Mouse (Mus musculus) liver, postnatal 0 days (tissue): ENCODE data around the gene Bcl11b. TPM values are rescaled to one million over a fixed set of nuclear protein-coding genes. Genes with fewer than 3 reads are reported as not detected.

ENCODE experiments used
- ATAC-seq: fragments of 200-750 bp; cut with Nextera tagmentation; 2 replicates; pipeline ENCODE4 v1.8.0; 2017; ENCODE audit warnings: mild to moderate bottlenecking, moderate library complexity
- DNase-seq: peaks from one replicate; pipeline ENCODE4 v3.0.0-alpha.2; 2016
- H3K27ac ChIP-seq: fragments of 300-500 bp; sonication (generic); 2 replicates; pipeline ENCODE4 v1.5.1; 2014; ENCODE audit warnings: antibody characterized with exemption, moderate library complexity, mild to moderate bottlenecking, low read depth
- H3K27me3 ChIP-seq: fragments of 300-500 bp; sonication (generic); 2 replicates; pipeline ENCODE4 v1.6.1; 2014; ENCODE audit warnings: low read length, control low read depth, mixed read lengths; ENCODE audit not compliant: insufficient read depth
- H3K36me3 ChIP-seq: fragments of 300-500 bp; sonication (generic); replicated peaks from 2 replicates; pipeline ENCODE4 v1.6.1; 2014; ENCODE audit warnings: mild to moderate bottlenecking, control low read depth, low read length, moderate library complexity, mixed read lengths; ENCODE audit not compliant: insufficient read depth
- H3K4me1 ChIP-seq: fragments of 300-500 bp; sonication (generic); 2 replicates; pipeline ENCODE4 v1.6.1; 2014; ENCODE audit warnings: antibody characterized with exemption, mild to moderate bottlenecking, control low read depth; ENCODE audit not compliant: insufficient read depth
- H3K4me2 ChIP-seq: fragments of 300-500 bp; sonication (generic); 2 replicates; pipeline ENCODE4 v1.6.1; 2014; ENCODE audit warnings: low read depth, mild to moderate bottlenecking, low read length, moderate library complexity, mixed read lengths
- H3K4me3 ChIP-seq: fragments of 300-500 bp; sonication (generic); 2 replicates; pipeline ENCODE4 v1.5.1; 2014; ENCODE audit warnings: low read depth, low read length
- H3K9ac ChIP-seq: fragments of 300-500 bp; sonication (generic); replicated peaks from 2 replicates; pipeline ENCODE4 v1.6.1; 2014; ENCODE audit warnings: mild to moderate bottlenecking, moderate library complexity
- H3K9me3 ChIP-seq: fragments of 300-500 bp; sonication (generic); 2 replicates; pipeline ENCODE4 v1.6.1; 2016; ENCODE audit warnings: mild to moderate bottlenecking, control low read depth, low read length, mixed read lengths
- CTCF ChIP-seq: sonication (generic); IDR thresholded peaks from 2 replicates; pipeline ENCODE4 v1.5.1; 2016; ENCODE audit warnings: antibody characterized with exemption, low read depth
- EP300 ChIP-seq: IDR thresholded peaks from 2 replicates; pipeline ENCODE4 v1.6.1; 2016; ENCODE audit warnings: antibody characterized with exemption, low read depth, mild to moderate bottlenecking
- WGBS: fragments of 180-500 bp; shearing (Covaris S2); extraction: QIAGEN DNeasy Blood & Tissue Kit; methylation state at CpG from one replicate; pipeline ENCODE4 v1.1.7; 2014; ENCODE audit not compliant: insufficient replicate concordance; 5-methylcytosine and 5-hydroxymethylcytosine counted together
- polyA plus RNA-seq: library from polyadenylated mRNA; unstranded; fragments of >200 nt; fragmentation: Nextera tagmentation; extraction: Ambion mirVana; gene quantifications from 2 replicates; pipeline ENCODE4 v1.2.1, GENCODE M21; 2015

Gene Bcl11b
- polyA plus RNA-seq, 1 experiment from 2014 or later = not detected

DNA sequence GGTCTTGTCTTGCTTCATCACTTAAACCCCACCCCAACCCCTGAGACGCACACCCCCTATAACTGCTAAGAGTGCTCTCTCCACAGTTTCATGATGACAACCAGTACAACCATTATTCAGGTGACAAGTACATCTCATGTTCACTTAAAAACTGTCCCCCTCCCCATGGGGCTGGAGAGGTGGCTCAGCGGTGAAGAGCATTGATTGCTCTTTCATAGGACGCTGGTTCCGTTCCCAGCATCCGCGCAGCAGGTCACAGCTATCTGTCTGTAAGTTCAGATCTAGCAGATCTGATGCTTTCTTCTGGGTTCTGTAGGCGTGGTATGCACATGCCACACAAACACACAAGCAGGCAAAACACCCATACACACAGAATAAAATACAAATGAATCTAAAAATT lies 81.2 kb downstream of the Bcl11b start:
- DNase-seq = no peak
- no peak for ATAC-seq
- no peak overlapping the region for H3K27ac ChIP-seq
- no peaks in the 10 kb centered on the region for H3K4me1 ChIP-seq
- no peak overlapping the region for H3K9ac ChIP-seq
- H3K4me3 ChIP-seq = no peak overlapping the region
- H3K27me3 ChIP-seq = no peaks in the 10 kb centered on the region
- 88% methylated on average over 7 of the region's 7 CpGs for WGBS
- TF ChIP-seq CTCF (no peak), EP300 (no peak)
- no peaks in the 10 kb centered on the region for H3K36me3 ChIP-seq
- no peak overlapping the region for H3K4me2 ChIP-seq
- H3K9me3 ChIP-seq = no peaks in the 10 kb centered on the region

DNA sequence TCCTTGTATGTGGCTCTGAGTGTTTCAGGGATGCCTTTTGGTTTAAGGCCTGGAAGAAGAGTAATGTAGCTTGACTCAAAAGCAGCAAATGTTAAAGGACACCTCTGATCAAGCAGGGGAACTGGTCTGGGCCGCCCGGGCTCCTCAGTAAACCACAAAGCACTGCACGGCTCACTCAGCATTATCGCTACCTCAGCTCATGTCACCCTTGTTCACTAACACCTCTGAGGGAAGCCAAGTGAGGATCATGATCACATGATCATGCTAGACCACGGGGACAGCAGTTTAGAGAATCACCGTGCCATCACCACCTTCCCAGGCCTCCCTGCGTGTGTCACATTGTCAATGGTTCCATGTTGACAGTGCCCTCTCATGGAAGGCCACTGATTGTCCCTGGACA lies 81.8 kb downstream of the Bcl11b start:
- TF ChIP-seq EP300 (no peak), CTCF (no peak)
- WGBS = 77% methylated on average over 7 of the region's 7 CpGs
- ATAC-seq (no peak), DNase-seq (no peak)
- H3K4me2 ChIP-seq = no peak overlapping the region
- no peaks in the 10 kb centered on the region for H3K9me3 ChIP-seq
- H3K4me1 ChIP-seq = no peaks in the 10 kb centered on the region
- no peak overlapping the region for H3K9ac ChIP-seq
- no peaks in the 10 kb centered on the region for H3K36me3 ChIP-seq
- no peak overlapping the region for H3K4me3 ChIP-seq
- no peaks in the 10 kb centered on the region for H3K27me3 ChIP-seq
- H3K27ac ChIP-seq = no peak overlapping the region

DNA sequence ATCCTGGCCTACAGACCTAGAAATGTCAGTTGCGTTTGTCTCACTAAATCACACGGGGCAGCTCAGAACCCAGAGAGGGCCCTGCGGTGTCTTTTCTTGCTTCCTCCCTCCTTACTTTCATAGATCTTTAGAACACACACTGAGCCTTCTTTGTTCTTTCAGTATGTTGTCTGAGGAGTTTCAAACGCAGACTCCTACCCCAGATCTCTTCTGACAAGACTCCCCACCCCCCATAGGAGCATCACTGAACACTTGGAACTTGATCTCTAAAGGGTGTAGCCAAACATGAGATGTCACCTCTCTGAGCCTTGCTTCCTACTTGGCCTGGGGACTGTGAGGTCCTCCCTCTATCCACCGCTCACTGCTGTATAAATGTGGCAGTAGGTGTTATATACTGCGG lies 82.2 kb downstream of the Bcl11b start:
- Histone ChIP-seq H3K4me3 (no peak overlapping the region), H3K27ac (no peak overlapping the region), H3K4me2 (no peak overlapping the region), H3K27me3 (no peaks in the 10 kb centered on the region), H3K36me3 (no peaks in the 10 kb centered on the region), H3K9ac (no peak overlapping the region), H3K9me3 (no peaks in the 10 kb centered on the region), H3K4me1 (no peaks in the 10 kb centered on the region)
- DNase-seq (no peak), ATAC-seq (no peak)
- WGBS = 79% methylated on average over 6 of the region's 6 CpGs
- no peak for TF ChIP-seq EP300
- TF ChIP-seq CTCF = no peak

DNA sequence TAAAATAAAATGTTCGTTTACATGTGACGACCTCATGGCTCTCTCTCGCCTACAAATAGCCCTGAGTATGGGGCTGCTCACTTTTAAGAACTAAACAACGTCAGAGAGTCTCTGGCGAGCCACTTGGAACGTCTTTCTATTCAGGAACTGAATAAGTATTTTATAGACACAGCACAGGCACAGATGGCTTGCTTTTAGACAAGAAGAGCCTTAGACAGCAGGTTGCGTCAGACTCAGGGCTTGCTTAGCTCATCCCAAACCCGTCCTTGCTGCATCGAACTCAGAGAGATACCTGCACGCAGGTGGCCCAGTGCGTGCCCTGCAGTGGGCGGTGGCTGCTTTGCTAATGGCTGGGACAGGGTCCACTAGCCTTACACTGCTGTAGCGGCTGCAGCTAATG lies 82.7 kb downstream of the Bcl11b start:
- Histone ChIP-seq H3K4me2 (no peak overlapping the region), H3K27ac (no peak overlapping the region), H3K4me1 (no peaks in the 10 kb centered on the region), H3K27me3 (no peaks in the 10 kb centered on the region), H3K36me3 (no peaks in the 10 kb centered on the region), H3K4me3 (no peak overlapping the region), H3K9me3 (no peaks in the 10 kb centered on the region), H3K9ac (no peak overlapping the region)
- 77% methylated on average over 13 of the region's 13 CpGs for WGBS
- ATAC-seq (no peak), DNase-seq (no peak)
- no peak for TF ChIP-seq EP300
- TF ChIP-seq CTCF = no peak

DNA sequence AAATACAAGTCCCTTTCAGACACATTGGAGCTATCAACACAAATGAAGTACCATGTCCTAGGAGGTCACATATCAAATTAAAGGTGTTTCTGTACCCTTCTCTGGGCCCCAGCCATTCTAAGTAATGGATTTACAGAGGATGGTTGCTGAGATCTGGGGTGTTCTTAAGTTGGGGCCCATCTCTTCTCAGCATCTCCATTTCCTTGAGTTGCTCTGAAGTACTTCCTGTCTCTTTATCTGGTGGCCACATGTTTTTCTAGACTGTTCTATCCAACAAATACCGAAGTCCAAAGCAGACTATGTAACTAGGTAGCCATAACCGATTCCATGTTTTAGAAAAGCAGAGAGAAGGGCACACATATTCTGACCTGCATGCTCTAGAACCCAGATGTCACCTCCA lies 83.3 kb downstream of the Bcl11b start:
- DNase-seq (no peak), ATAC-seq (no peak)
- Histone ChIP-seq H3K4me1 (no peaks in the 10 kb centered on the region), H3K9me3 (no peaks in the 10 kb centered on the region), H3K36me3 (no peaks in the 10 kb centered on the region), H3K9ac (no peak overlapping the region), H3K27me3 (no peaks in the 10 kb centered on the region), H3K4me3 (no peak overlapping the region), H3K27ac (no peak overlapping the region), H3K4me2 (no peak overlapping the region)
- TF ChIP-seq CTCF = no peak
- no peak for TF ChIP-seq EP300
- 63% methylated on average over 2 of the region's 2 CpGs for WGBS

DNA sequence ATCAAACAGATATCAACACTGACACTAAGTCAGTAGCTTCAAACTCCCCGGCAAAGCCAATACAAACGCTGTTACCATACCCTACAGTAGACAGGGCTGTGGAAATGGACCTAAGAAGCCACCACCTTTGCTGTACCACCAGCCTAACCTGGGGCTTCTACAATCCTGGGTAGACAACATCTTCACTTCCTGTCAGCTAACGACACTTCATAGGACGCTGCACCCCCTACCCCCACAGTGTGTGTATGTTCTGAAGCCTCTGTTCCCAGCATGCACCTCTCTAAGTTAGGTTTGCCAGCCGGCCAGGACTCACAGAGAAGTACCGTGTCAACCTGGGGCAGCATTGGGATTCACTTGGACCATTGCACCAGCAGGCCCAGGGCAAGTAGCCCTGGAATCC lies 84.6 kb downstream of the Bcl11b start:
- DNase-seq (no peak), ATAC-seq (no peak)
- Histone ChIP-seq H3K4me1 (no peaks in the 10 kb centered on the region), H3K4me2 (no peak overlapping the region), H3K27me3 (no peaks in the 10 kb centered on the region), H3K9ac (no peak overlapping the region), H3K9me3 (no peaks in the 10 kb centered on the region), H3K4me3 (no peak overlapping the region), H3K27ac (no peak overlapping the region), H3K36me3 (no peaks in the 10 kb centered on the region)
- 72% methylated on average over 6 of the region's 6 CpGs for WGBS
- TF ChIP-seq CTCF (no peak), EP300 (no peak)

DNA sequence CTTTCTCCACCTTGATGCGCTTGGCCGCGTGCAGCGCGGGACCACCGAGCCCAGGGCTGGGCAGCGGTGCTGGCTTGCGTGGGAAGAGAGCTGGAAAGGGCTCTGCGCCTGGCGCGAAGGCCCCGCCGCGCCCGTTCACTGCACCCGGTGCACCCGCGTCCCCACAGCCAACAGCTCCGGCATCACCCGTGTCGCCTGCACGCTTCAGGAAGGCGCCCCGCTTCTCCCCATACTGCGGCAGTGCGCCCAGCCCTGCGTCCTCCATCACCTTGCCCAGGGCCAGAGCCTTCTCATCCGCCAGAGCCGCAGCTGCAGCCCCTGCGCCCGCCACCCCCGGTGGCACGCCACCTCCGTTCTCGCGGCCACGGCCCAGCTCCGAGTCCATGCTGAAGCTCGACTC lies 87.4 kb downstream of the Bcl11b start:
- TF ChIP-seq EP300 = no peak
- TF ChIP-seq CTCF = no peak
- H3K9ac ChIP-seq = no peak overlapping the region
- ATAC-seq = no peak
- H3K4me2 ChIP-seq = no peak overlapping the region
- H3K4me1 ChIP-seq = no peaks in the 10 kb centered on the region
- no peaks in the 10 kb centered on the region for H3K9me3 ChIP-seq
- no peak for DNase-seq
- no peaks in the 10 kb centered on the region for H3K27me3 ChIP-seq
- H3K36me3 ChIP-seq = no peaks in the 10 kb centered on the region
- no peak overlapping the region for H3K27ac ChIP-seq
- no peak overlapping the region for H3K4me3 ChIP-seq
- whole genome bisulfite sequencing = 94% methylated on average over 39 of the region's 39 CpGs
